Mouse (Mus musculus) spleen, adult 2 months (tissue): ENCODE measurements at regions not wholly inside any gene's neighbourhood (a gene's known extent, or its start where the extent isn't known, plus 50 kb on each side); places are given as distances from the start of the nearest gene placed in this dataset.

Experiments used
- CTCF ChIP-seq: fragments of 200-500 bp; IDR thresholded peaks from 2 replicates; pipeline ENCODE4 v1.5.1; 2011; ENCODE audit warnings: mild to moderate bottlenecking, inconsistent platforms; ENCODE audit not compliant: insufficient read depth, insufficient read length, insufficient replicate concordance; ENCODE audit errors: extremely low read depth
- POLR2A ChIP-seq: fragments of 200-500 bp; IDR thresholded peaks from 2 replicates; pipeline ENCODE4 v1.6.1; 2011; ENCODE audit warnings: low read depth, low read length, inconsistent platforms

DNA sequence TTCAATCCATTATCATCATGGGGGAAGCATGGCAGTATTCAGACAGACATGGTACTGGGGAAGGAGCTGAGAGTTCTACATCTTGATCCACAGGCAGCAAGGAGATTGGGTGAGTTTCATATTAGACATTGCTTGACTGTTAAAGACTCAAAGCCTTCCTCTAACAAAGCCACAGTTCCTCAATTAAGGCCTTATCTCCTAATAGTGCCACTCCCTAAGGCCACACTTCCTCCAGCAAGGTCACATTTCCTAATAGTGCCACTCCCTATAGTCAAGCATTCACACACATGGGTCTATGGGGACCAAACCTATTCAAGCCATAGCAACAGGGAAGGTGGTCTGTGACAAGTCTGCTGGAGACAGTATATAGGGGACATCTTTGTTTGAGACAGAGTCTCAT is 115.9 kb upstream of the Zfp64 start:
- TF ChIP-seq CTCF: no peak
- TF ChIP-seq POLR2A: no peak
